Mouse (Mus musculus) MEL (cell line): Measurements from ENCODE around the gene Ros1. TPM values are rescaled to one million over a fixed set of nuclear protein-coding genes. Genes with fewer than 3 reads are reported as not detected.
A peak's percentile ranks its signal among the peaks of the same experiment; 100 is the strongest.

Experiments
- DNase-seq: peaks from one replicate; pipeline ENCODE4 v3.0.0; 2011; ENCODE audit warnings: low read depth, low spot score
- H3K27ac ChIP-seq: 2 replicates; pipeline ENCODE4 v1.5.1; 2012; ENCODE audit warnings: low read depth, mild to moderate bottlenecking, control low read depth, low read length, moderate library complexity; ENCODE audit not compliant: control insufficient read depth
- H3K27me3 ChIP-seq, 2 experiments: fragments of 150-350 bp in 1 of 2; sonication (generic) in 1 of 2; 2 replicates each; pipeline ENCODE4 v1.6.1; 2012; ENCODE audit warnings: low read length in 2 of 2, mild to moderate bottlenecking in 2 of 2, improper control_type of control experiment in 1 of 2, moderate library complexity in 1 of 2; ENCODE audit not compliant: insufficient read depth in 2 of 2, control insufficient read depth in 1 of 2
- H3K36me3 ChIP-seq, 2 experiments: 2 replicates each; pipeline ENCODE4 v1.6.1; 2012 to 2014; ENCODE audit warnings: low read length in 2 of 2, improper control_type of control experiment in 1 of 2, inconsistent platforms in 1 of 2, mild to moderate bottlenecking in 1 of 2; ENCODE audit not compliant: insufficient read depth in 2 of 2, control insufficient read depth in 1 of 2
- H3K4me1 ChIP-seq, 2 experiments: fragments of 150-350 bp in 1 of 2; sonication (generic) in 1 of 2; 2 replicates each; pipeline ENCODE4 v1.6.1; 2012; ENCODE audit warnings: low read length in 2 of 2, improper control_type of control experiment in 1 of 2, mild to moderate bottlenecking in 1 of 2; ENCODE audit not compliant: insufficient read depth in 2 of 2, control insufficient read depth in 1 of 2
- H3K4me3 ChIP-seq, 2 experiments: fragments of 150-350 bp in 1 of 2; sonication (generic) in 1 of 2; 2 replicates each; pipeline ENCODE4 v1.5.1; 2012; ENCODE audit warnings: low read depth in 2 of 2, low read length in 2 of 2, mild to moderate bottlenecking in 2 of 2, moderate library complexity in 2 of 2, control low read depth in 1 of 2, improper control_type of control experiment in 1 of 2; ENCODE audit not compliant: control insufficient read depth in 1 of 2, insufficient read depth in 1 of 2
- H3K79me2 ChIP-seq: 2 replicates; pipeline ENCODE4 v1.6.1; 2012; ENCODE audit warnings: mild to moderate bottlenecking, low read length, moderate library complexity; ENCODE audit not compliant: control insufficient read depth, poor library complexity, insufficient read depth
- H3K9ac ChIP-seq: 2 replicates; pipeline ENCODE4 v1.6.1; 2012; ENCODE audit warnings: low read depth, mild to moderate bottlenecking, control low read depth, low read length, moderate library complexity; ENCODE audit not compliant: control insufficient read depth, poor library complexity, severe bottlenecking
- H3K9me3 ChIP-seq: fragments of 150-350 bp; sonication (generic); replicated peaks from 2 replicates; pipeline ENCODE4 v1.6.1; 2012; ENCODE audit warnings: mild to moderate bottlenecking, low read length, improper control_type of control experiment, moderate library complexity; ENCODE audit not compliant: insufficient read depth
- BHLHE40 ChIP-seq: IDR thresholded peaks from 2 replicates; pipeline ENCODE4 v1.6.1; 2012; ENCODE audit warnings: low read depth, mild to moderate bottlenecking, inconsistent platforms, low read length, improper control_type of control experiment, borderline replicate concordance
- CHD1 ChIP-seq: IDR thresholded peaks from 2 replicates; pipeline ENCODE4 v1.6.1; 2012; ENCODE audit warnings: low read depth, mild to moderate bottlenecking, inconsistent platforms, low read length, improper control_type of control experiment
- CTCF ChIP-seq, 3 experiments: IDR thresholded peaks in 2 of 3; conservative IDR thresholded peaks in 1 of 3; 2 replicates each; pipeline ENCODE4 v1.5.1; 2011 to 2012; ENCODE audit warnings: low read length in 3 of 3, low read depth in 2 of 3, mild to moderate bottlenecking in 2 of 3, improper control_type of control experiment in 1 of 3, inconsistent platforms in 1 of 3, mixed read lengths in 1 of 3, moderate library complexity in 1 of 3; ENCODE audit not compliant: control insufficient read depth in 1 of 3, insufficient read depth in 1 of 3, poor library complexity in 1 of 3, severe bottlenecking in 1 of 3
- ELF1 ChIP-seq: IDR thresholded peaks from 2 replicates; pipeline ENCODE4 v1.6.1; 2014; ENCODE audit warnings: low read depth, mild to moderate bottlenecking, inconsistent platforms, low read length, improper control_type of control experiment, moderate library complexity
- ETS1 ChIP-seq: IDR thresholded peaks from 2 replicates; pipeline ENCODE4 v1.6.1; 2012; ENCODE audit warnings: low read depth, mild to moderate bottlenecking, inconsistent platforms, low read length, improper control_type of control experiment, moderate library complexity
- GABPA ChIP-seq: IDR thresholded peaks from 2 replicates; pipeline ENCODE4 v1.6.1; 2012; ENCODE audit warnings: low read depth, mild to moderate bottlenecking, inconsistent platforms, low read length, improper control_type of control experiment, moderate library complexity
- HCFC1 ChIP-seq: IDR thresholded peaks from 2 replicates; pipeline ENCODE4 v1.6.1; 2012; ENCODE audit warnings: low read depth, mild to moderate bottlenecking, inconsistent platforms, low read length, improper control_type of control experiment, moderate library complexity
- MAX ChIP-seq: IDR thresholded peaks from 2 replicates; pipeline ENCODE4 v1.6.1; 2011; ENCODE audit warnings: low read length, improper control_type of control experiment
- MXI1 ChIP-seq: IDR thresholded peaks from 2 replicates; pipeline ENCODE4 v1.6.1; 2011; ENCODE audit warnings: mild to moderate bottlenecking, low read depth, low read length, improper control_type of control experiment
- RAD21 ChIP-seq: IDR thresholded peaks from 2 replicates; pipeline ENCODE4 v1.6.1; 2011; ENCODE audit warnings: mild to moderate bottlenecking, low read depth, low read length, improper control_type of control experiment
- RCOR1 ChIP-seq: IDR thresholded peaks from 2 replicates; pipeline ENCODE4 v1.6.1; 2012; ENCODE audit warnings: low read depth, mild to moderate bottlenecking, inconsistent platforms, low read length, improper control_type of control experiment
- SIN3A ChIP-seq: IDR thresholded peaks from 2 replicates; pipeline ENCODE4 v1.6.1; 2012; ENCODE audit warnings: low read length, improper control_type of control experiment, inconsistent platforms
- SMC3 ChIP-seq: IDR thresholded peaks from 2 replicates; pipeline ENCODE4 v1.6.1; 2011; ENCODE audit warnings: low read depth, low read length, improper control_type of control experiment
- TBP ChIP-seq: IDR thresholded peaks from 2 replicates; pipeline ENCODE4 v1.8.0; 2011; ENCODE audit warnings: low read depth, low read length, improper control_type of control experiment
- USF1 ChIP-seq: IDR thresholded peaks from 2 replicates; pipeline ENCODE4 v1.6.1; 2014; ENCODE audit warnings: low read depth, mild to moderate bottlenecking, inconsistent platforms, low read length, improper control_type of control experiment, moderate library complexity
- USF2 ChIP-seq, 2 experiments: IDR thresholded peaks; 2 replicates each; pipeline ENCODE4 v1.6.1; 2011 to 2012; ENCODE audit warnings: improper control_type of control experiment in 2 of 2, low read length in 2 of 2, borderline replicate concordance in 1 of 2, inconsistent platforms in 1 of 2, low read depth in 1 of 2, mild to moderate bottlenecking in 1 of 2; ENCODE audit not compliant: insufficient read depth in 1 of 2
- ZC3H11A ChIP-seq: IDR thresholded peaks from 2 replicates; pipeline ENCODE4 v1.6.1; 2012; ENCODE audit warnings: low read depth, mild to moderate bottlenecking, inconsistent platforms, low read length, improper control_type of control experiment
- ZKSCAN1 ChIP-seq: IDR thresholded peaks from 2 replicates; pipeline ENCODE4 v1.6.1; 2012; ENCODE audit warnings: low read depth, mild to moderate bottlenecking, inconsistent platforms, low read length, improper control_type of control experiment, moderate library complexity
- polyA plus RNA-seq, 2 experiments: library from polyadenylated mRNA; stranded (reverse) in 1 of 2; unstranded in 1 of 2; fragments of >175 nt in 1 of 2; fragments of >200 nt in 1 of 2; gene quantifications; 2 replicates each; pipeline versions ENCODE4 v1.2.1 to v1.2.4; 2012; ENCODE audit warnings: low replicate concordance in 2 of 2, low read depth in 1 of 2; ENCODE audit not compliant: insufficient read length in 2 of 2, insufficient read depth in 1 of 2, missing spikeins in 1 of 2
- total RNA-seq: library from RNA; depleted of rRNA; stranded (reverse); fragments of 300-350 nt; gene quantifications from 2 replicates; pipeline ENCODE4 v1.2.3, GENCODE M21; 2012

The Ros1 gene
- total and polyA plus RNA-seq, 3 experiments = not detected

DNA sequence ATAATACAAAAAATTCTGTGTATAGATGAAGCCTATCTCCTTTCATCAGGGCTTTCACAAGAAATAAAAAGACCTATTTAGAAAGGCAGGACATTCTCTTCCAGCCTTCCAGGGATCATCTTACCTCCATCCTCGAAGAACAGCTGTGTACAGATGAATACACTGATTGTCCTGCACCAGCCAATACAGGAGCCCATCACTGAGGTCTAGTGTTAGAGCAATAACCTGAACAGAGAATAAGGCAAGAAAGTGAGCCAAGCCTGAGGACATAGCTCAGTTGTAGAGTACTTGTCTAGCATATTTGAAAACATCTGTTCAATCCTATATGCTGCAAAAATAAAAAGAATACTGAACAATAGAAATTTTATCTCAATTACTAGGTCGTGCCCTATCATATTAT is 64.3 kb downstream of the Ros1 start:
- DNase-seq = no peak
- no peak for TF ChIP-seq CTCF (IDR thresholded peaks at IDR 0.05 in 2 of 3, conservative IDR thresholded peaks at IDR 0.05 in 1 of 3; ENCODE audit: control insufficient read depth in 1 of 3, insufficient read depth in 1 of 3, low read depth in 2 of 3, low read length in 3 of 3, poor library complexity in 1 of 3, severe bottlenecking in 1 of 3)
- no peak for TF ChIP-seq HCFC1
- no peak for TF ChIP-seq SMC3
- TF ChIP-seq RCOR1 = no peak
- TF ChIP-seq MAX = no peak
- no peak for TF ChIP-seq USF1
- no peak for TF ChIP-seq RAD21
- no peak for TF ChIP-seq ELF1
- TF ChIP-seq ETS1 = no peak
- TF ChIP-seq BHLHE40 = no peak
- no peak for TF ChIP-seq SIN3A
- TF ChIP-seq ZC3H11A = no peak
- no peak for TF ChIP-seq USF2 (IDR thresholded peaks at IDR 0.05; ENCODE audit: borderline replicate concordance in 1 of 2, insufficient read depth in 1 of 2, low read depth in 1 of 2, low read length in 2 of 2)
- TF ChIP-seq MXI1 = no peak
- no peak for TF ChIP-seq GABPA
- TF ChIP-seq ZKSCAN1 = no peak
- TF ChIP-seq TBP = no peak
- TF ChIP-seq CHD1 = no peak
- H3K4me3 ChIP-seq = no peak overlapping the region

DNA sequence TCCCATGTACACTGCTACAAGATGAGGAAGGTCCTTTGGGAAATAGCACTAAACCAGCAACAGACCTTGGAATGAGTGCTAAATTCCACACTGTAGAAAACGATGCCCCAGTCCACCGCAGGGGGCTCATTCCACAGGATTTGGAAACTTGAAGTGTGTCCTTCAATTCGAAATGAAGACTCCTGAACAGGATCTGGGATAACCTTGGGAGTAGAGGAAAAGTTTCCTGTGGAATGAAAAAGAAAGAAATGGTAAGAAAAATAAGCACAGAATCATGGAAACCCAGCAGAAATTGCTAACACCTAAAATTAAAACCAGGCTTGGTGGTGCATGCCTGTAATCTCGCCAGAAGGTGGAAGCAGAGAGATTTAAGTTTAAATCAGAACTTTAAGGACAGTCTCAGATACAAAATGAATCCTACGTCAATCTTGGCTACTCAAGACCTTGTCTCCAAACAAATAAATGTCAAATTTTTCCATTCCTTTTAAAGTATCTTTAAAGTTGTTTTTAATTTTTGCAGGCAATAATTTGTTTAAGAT is 66.1 kb downstream of the Ros1 start:
- Histone ChIP-seq H3K4me3 (no peak overlapping the region), H3K4me1 (peaks cover 3 to 4% of the 10 kb centered on the region in 2 experiments), H3K36me3 (peaks cover 0 to 2% of the 10 kb centered on the region in 2 experiments; a peak in 1 of 4 replicates), H3K27me3 (no peaks in the 10 kb centered on the region), H3K9me3 (no peaks in the 10 kb centered on the region), H3K9ac (no peak overlapping the region), H3K79me2 (no peaks in the 10 kb centered on the region), H3K27ac (no peak overlapping the region)
- peak; percentile 18 for DNase-seq
- TF ChIP-seq RAD21 = peak; percentile 41
- no peak for TF ChIP-seq ELF1
- peak in 1 of 3 experiments; percentile 42; a peak in 2 of 6 replicates for TF ChIP-seq CTCF (IDR thresholded peaks at IDR 0.05 in 2 of 3, conservative IDR thresholded peaks at IDR 0.05 in 1 of 3; ENCODE audit: control insufficient read depth in 1 of 3, insufficient read depth in 1 of 3, low read depth in 2 of 3, low read length in 3 of 3, poor library complexity in 1 of 3, severe bottlenecking in 1 of 3)
- peak; percentile 55 for TF ChIP-seq SMC3
- no peak for TF ChIP-seq MXI1

More for the DNA sequence above, 64.3 kb downstream of the Ros1 start:
- no peak overlapping the region for H3K9ac ChIP-seq
- H3K79me2 ChIP-seq = no peaks in the 10 kb centered on the region
- H3K4me1 ChIP-seq = peaks cover 3 to 4% of the 10 kb centered on the region in 2 experiments
- H3K9me3 ChIP-seq = no peaks in the 10 kb centered on the region
- H3K27me3 ChIP-seq = no peaks in the 10 kb centered on the region
- peaks cover 0 to 2% of the 10 kb centered on the region in 2 experiments; a peak in 1 of 4 replicates for H3K36me3 ChIP-seq
- no peak overlapping the region for H3K27ac ChIP-seq
